Mouse (Mus musculus): ENCODE measurements around the gene Lbp.

Lbp gene

DNA sequence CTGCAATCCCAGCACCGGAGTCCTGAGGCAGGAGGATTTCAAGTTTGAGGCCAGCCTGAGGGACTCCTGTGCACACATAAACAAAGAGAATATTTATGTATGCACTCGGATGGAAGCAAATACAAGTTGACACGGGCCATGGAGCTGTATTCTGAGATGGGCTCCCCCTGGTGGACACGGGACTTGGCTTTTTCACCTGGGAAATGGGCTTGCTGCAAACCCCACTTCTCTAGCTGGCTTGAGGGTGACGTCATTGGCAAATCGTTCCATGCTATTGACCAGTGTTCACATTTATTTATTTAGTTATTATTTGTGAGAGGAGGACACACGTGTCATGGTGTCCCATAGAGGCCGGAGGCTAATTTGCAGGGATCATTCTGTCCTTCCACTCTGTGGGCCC is 10.1 kb downstream of the Lbp start:
- no peak for DNase-seq

- peak; percentile 78 for DNase-seq
These were observed 10.7 kb downstream of the Lbp start for GRCm38 (mm10) chr2:158317026-158317425.

GRCm38 (mm10) chr2:158321596-158321995 is 15.3 kb downstream of the Lbp start:
- no peak for DNase-seq

DNA sequence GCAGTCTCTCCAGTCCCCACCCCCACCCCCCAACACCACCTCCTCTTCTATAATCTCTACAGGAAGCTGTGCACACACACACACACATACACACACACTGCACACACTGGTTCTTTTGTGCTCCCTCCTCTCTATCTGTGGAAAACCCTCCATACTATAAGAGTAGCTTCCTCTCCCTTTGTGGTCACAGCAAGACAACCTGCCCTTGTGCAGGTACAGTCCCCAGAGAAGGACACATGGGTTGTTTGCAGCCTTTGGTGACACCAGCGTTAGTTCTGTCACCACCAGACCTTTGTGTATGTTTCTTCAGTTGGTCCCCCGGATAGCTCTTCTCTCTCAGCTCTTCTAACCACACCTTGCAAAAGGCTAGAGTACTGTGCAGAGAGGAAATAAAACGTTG is 16.6 kb downstream of the Lbp start:
- DNase-seq = no peak

- no peak for DNase-seq
These were observed 18.4 kb downstream of the Lbp start for GRCm38 (mm10) chr2:158324531-158325190.

GRCm38 (mm10) chr2:158325609-158326008 is 19.3 kb downstream of the Lbp start:
- DNase-seq = no peak

- DNase-seq = no peak
These were observed 28.1 kb downstream of the Lbp start for GRCm38 (mm10) chr2:158334356-158334755.

GRCm38 (mm10) chr2:158337698-158338097 is 31.4 kb downstream of the Lbp start:
- no peak for DNase-seq

DNA sequence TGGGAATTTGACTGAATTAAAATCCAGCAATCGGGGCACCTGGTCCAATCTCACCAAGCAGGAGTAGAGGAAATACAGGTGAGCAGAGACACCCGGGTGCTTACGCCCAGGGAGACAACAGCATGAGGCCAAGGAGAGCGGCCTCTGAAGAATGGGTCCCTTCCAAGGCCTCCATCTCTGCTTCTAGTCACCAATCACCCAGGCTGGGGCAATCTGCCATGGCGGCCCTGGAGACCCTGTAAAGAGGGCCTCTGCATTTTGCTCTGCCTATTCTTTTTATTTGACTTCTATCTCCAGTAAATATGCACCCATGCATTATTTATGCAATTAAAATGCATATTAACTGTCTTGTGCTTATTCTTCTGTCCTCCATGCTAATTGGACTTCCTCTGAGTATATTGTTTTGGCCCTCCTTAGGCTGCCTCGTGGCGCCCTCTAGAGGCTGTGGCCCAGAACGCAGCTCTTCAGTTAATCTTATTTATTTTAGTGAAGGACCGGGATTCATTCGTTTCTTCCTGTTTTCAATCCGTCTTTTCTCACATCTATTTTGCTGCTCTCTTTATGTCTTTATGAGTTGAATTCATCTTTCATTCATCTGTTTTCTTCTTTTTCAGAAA is 33.8 kb downstream of the Lbp start:
- peak; percentile 69 for DNase-seq

DNA sequence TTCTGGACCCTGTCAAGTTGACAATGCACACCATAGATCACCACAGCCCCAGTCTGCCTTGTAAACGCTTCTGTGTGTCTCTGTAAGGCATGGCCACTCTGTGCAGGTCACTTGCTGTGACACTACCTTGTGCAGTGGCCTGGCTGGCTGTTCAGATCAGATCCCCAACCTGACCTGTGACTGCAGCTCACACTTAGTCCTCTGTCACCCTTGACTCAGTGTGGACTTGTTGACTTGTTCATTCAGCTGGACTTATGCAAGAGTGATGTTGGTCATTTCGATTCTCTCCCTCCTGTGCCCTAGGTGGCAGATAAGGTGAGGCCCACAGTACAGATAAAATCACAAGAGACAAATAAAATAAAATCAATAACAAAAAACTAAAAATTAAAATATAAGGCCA is 35.0 kb downstream of the Lbp start:
- no peak for DNase-seq

GRCm38 (mm10) chr2:158343495-158343894 is 37.2 kb downstream of the Lbp start:
- no peak for DNase-seq

DNA sequence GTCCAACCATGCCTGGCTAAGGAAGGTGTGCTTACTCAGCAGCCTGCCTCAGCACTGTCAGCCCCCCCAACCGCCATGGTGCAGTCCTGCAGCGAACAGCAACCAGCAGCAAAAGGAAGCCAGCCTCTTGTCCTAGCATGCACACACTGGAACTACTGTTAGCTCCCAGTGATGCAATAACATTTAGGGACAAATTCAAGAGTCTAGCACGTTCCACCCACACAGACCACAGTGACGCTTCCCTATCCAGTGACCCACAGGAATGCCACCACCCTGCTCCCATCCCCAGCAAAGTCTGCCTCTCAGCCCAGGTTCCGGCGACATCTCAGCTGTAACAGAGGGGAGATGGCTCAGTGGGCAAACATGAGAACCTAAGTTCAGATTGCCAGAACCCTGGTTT is 40.2 kb downstream of the Lbp start:
- DNase-seq = no peak

DNA sequence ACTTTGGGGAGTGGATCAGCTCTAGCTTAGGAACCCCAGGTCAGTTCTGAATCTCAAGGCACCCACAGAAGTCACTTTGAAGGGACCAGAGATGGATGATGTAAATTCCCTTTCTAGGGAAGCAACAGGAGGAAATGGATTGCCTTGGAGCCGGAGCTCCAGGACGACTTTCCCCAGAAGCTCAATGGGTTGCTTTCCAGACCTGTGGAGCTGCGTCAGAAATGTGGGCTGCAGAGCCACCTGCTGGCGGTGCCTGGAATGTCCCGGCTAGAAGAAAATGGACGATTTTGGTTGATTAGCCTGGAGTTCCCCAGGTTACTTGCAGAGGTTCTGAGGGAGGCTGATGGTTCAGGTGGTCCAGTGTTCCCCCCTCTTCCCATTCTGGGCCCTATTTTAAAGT is 41.6 kb downstream of the Lbp start:
- DNase-seq = peak; percentile 69

- DNase-seq = no peak
These were observed 46.7 kb downstream of the Lbp start for GRCm38 (mm10) chr2:158352801-158353520.

DNA sequence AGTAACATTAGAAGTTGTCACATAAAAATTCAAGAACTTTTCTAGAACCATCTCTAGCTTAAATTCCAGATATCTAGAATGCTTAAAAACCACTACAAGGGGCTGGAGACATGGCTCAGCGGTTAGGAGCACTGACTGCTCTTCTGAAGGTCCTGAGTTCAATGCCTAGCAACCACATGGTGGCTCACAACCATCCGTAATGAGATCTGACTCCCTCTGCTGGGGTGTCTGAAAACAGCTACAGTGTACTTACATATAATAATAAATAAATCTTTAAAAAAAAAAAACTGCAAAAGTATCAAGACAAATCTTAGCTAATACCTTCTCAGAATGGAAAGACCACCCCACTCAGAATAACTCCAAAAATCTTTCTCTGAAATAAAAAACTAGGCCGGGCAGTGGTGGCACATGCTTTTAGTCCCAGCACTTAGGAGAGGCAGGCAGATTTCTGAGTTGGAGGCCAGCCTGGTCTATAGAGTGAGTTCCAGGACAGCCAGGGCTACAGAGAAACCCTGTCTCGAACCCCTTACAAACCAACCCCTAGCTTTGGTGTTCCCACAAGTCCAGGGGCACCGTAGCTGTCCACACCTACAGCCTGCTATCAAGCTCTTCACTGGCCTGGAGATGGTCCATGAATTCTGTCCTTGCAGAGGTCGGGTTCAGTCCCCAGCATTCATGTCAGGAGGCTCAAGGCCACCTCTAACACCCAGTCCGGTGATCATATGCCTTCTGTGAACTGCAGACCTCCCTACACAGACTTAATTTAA is 48.2 kb downstream of the Lbp start:
- DNase-seq = no peak

DNA sequence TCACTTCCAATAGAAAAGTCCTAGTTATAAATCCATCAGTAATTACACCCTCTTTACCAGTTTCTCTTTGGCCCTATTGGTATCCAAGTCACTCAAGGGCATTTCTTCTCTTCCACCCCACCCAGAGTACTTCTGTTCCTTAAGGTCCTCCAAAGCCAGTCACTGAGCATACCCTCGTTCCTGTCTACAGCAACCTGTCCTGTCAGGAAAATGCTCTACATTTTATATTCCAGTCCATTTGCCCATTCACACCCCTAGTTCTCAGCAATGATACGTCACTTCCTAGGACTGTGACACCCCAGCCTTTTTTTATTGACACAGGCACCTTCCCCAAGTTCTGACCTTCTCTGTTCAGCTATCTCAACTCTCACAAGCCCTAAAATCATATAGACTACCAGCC is 48.9 kb downstream of the Lbp start:
- no peak for DNase-seq

DNA sequence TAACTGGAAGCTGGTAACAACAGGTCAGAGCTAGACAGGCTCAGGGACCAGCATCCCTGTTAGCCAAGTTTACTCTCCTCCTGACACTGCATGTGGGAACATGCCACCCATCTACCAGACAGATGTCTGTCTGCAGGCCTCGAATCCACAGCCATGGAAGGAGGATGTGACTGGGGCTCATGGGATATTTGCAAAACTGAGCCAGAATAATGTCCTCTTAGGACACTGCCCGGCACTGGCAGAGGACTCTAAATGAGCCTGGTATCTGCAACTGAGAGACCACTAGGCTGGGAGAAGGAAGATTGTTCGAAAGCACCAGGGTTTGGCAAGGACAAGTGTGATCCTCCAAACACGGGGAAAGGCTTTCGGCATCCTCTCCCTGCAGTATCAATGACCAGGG is 49.8 kb downstream of the Lbp start:
- no peak for DNase-seq

GRCm38 (mm10) chr2:158359757-158360620 is 53.7 kb downstream of the Lbp start:
- no peak for DNase-seq

- peak; percentile 91 for DNase-seq
These were observed 54.8 kb downstream of the Lbp start for GRCm38 (mm10) chr2:158360873-158361677.

DNA sequence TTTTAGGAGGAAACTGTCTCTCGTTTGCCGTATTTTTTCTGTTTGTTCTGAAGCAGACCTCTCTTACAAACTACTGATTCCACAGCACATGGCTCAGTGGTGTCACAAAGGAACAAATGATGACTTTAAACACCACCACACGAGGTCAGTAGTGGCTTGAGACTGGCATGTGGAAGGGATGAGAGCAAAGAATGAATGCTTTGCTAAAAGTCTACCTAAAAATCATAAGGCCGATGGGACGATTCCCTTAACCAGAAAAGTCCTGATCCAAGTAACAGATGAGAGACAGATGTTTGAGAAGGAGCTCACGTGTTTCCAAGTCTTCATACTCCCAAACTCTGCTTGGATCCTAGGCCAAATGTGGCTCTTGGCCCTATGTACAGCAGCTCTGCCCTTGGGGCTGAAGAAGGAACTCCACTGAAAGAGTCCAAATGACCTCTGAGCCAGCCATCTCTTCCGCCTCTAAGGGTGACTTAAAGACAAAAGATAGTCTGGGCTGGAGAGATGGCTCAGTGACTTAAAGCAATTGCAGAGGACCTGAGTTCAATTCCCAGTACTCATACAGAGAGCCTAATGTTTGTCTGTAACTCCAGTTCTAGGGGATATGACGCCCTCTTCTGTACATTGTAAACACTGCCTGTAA is 55.5 kb downstream of the Lbp start:
- no peak for DNase-seq

DNA sequence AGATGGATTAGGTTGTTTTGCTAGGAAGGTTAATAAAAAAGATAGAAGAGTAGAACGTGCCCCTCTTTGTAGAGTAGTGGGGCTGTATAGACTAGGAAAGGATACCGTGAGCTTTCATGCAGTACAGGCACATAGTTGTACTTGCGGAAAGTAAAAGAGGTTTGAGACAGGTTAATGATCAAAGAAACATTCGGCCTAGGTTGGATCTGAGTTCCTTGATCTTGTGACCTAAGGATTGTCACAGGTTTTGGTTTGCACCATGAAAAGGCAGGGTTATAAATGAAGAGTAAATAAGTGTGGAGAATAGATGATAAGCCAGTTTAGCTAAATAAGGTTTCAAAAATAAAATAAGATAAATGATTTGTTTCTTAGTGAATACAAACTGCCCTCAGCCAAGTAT is 57.9 kb downstream of the Lbp start:
- DNase-seq = no peak
